Mouse (Mus musculus) retina, adult 2 months (tissue): ENCODE data around the gene Acoxl.

Source experiments
- DNase-seq: peaks from one replicate; pipeline ENCODE4 v3.0.0-alpha.2; 2012; ENCODE audit warnings: low read depth, low spot score

Gene Acoxl

GRCm38 (mm10) chr2:127894890-127895289, 56.2 kb downstream of the Acoxl start:
- DNase-seq, result no peak

GRCm38 (mm10) chr2:127897718-127898117, 59.0 kb downstream of the Acoxl start:
- DNase-seq, result no peak

GRCm38 (mm10) chr2:127904918-127905317, 66.2 kb downstream of the Acoxl start:
- no peak for DNase-seq

GRCm38 (mm10) chr2:127906973-127907678, 68.5 kb downstream of the Acoxl start:
- no peak for DNase-seq

- no peak for DNase-seq
Measured at GRCm38 (mm10) chr2:127907679-127908042, 69.0 kb downstream of the Acoxl start.

- no peak for DNase-seq
Measured at GRCm38 (mm10) chr2:127908881-127909280, 70.2 kb downstream of the Acoxl start.

- DNase-seq, result no peak
Measured at GRCm38 (mm10) chr2:127909790-127910189, 71.1 kb downstream of the Acoxl start.

GRCm38 (mm10) chr2:127911579-127911978, 72.9 kb downstream of the Acoxl start:
- DNase-seq, result no peak

- DNase-seq, result no peak
Measured at GRCm38 (mm10) chr2:127914047-127914446, 75.4 kb downstream of the Acoxl start.

GRCm38 (mm10) chr2:127916804-127917410, 78.2 kb downstream of the Acoxl start:
- DNase-seq, result no peak

GRCm38 (mm10) chr2:127919740-127920139, 81.1 kb downstream of the Acoxl start:
- DNase-seq, result no peak

- DNase-seq, result no peak
Measured at GRCm38 (mm10) chr2:127922036-127922901, 83.6 kb downstream of the Acoxl start.

- DNase-seq, result no peak
Measured at GRCm38 (mm10) chr2:127923077-127923680, 84.5 kb downstream of the Acoxl start.

- no peak for DNase-seq
Measured at GRCm38 (mm10) chr2:127926679-127927324, 88.1 kb downstream of the Acoxl start.

GRCm38 (mm10) chr2:127927452-127928273, 89.0 kb downstream of the Acoxl start:
- DNase-seq, result no peak

GRCm38 (mm10) chr2:127928279-127928678, 89.6 kb downstream of the Acoxl start:
- DNase-seq, result no peak

GRCm38 (mm10) chr2:127928871-127929270, 90.2 kb downstream of the Acoxl start:
- no peak for DNase-seq

GRCm38 (mm10) chr2:127929939-127930715, 91.5 kb downstream of the Acoxl start:
- no peak for DNase-seq

- DNase-seq, result no peak
Measured at GRCm38 (mm10) chr2:127931576-127931975, 92.9 kb downstream of the Acoxl start.

- no peak for DNase-seq
Measured at GRCm38 (mm10) chr2:127933531-127933931, 94.9 kb downstream of the Acoxl start.
